Mouse (Mus musculus): ENCODE data around the gene Igdcc3.

- no peak for TF ChIP-seq CTCF (IDR thresholded peaks at IDR 0.05)
- no peak for TF ChIP-seq EP300 (IDR thresholded peaks at IDR 0.05)
Measured at GRCm38 (mm10) chr9:65201021-65201380, 60.0 kb downstream of the Igdcc3 start.

All from lung, postnatal 0 days (tissue).